Comparison of ENCODE assay signal across 24 mouse cellular contexts in genomic region chr2:148107607-148108115, GRCm38 (mm10).
"Had no signal": no experiment of that assay in that cellular context is flagged by ENCODE, and none has a peak within 500 bp of the region (broad histone marks: within the 10 kb centered on the region; RNA-seq: fewer than 3 reads in every experiment).

No protein-coding gene starts in this region.

- H3K9me3 ChIP-seq: heart, embryonic 13.5 days; heart, embryonic 15.5 days; hindbrain, embryonic 13.5 days; hindbrain, embryonic 15.5 days; kidney, embryonic 15.5 days had no signal

- ATAC-seq: forebrain, embryonic 16.5 days; hindbrain, postnatal 0 days; intestine, embryonic 16.5 days had no signal

- H3K4me2 ChIP-seq: heart, embryonic 11.5 days; heart, embryonic 13.5 days; heart, embryonic 15.5 days; hindbrain, embryonic 13.5 days; hindbrain, embryonic 15.5 days; kidney, embryonic 15.5 days had no signal

- H3K4me3 ChIP-seq: gastrocnemius, adult 2 months; heart, embryonic 13.5 days; heart, embryonic 15.5 days; hindbrain, embryonic 13.5 days; hindbrain, embryonic 15.5 days; kidney, embryonic 15.5 days had no signal

- H3K27ac ChIP-seq: gastrocnemius, adult 2 months; heart, embryonic 13.5 days; heart, embryonic 15.5 days; hindbrain, embryonic 13.5 days; hindbrain, embryonic 15.5 days; hindbrain, postnatal 0 days; kidney, embryonic 15.5 days; kidney, postnatal 0 days had no signal

- H3K9ac ChIP-seq: heart, embryonic 13.5 days; heart, embryonic 15.5 days; hindbrain, embryonic 13.5 days; hindbrain, embryonic 15.5 days; kidney, embryonic 15.5 days had no signal

- DNase-seq: gastrocnemius, adult 2 months; gastrocnemius, postnatal 10 days; gastrocnemius, postnatal 25 days; heart, adult 18-20 months; heart, postnatal 14 days; heart, postnatal 36 days; kidney, adult 11 months; kidney, adult 2 months; kidney, adult 9 months; kidney, postnatal 14 days; kidney, postnatal 36 days; layer of hippocampus, adult 9-11 months; layer of hippocampus, postnatal 36 days; left cerebral cortex, postnatal 4 days had no signal

- H3K36me3 ChIP-seq: heart, embryonic 13.5 days; heart, embryonic 15.5 days; hindbrain, embryonic 13.5 days; hindbrain, embryonic 15.5 days; kidney, embryonic 15.5 days had no signal

- H3K27me3 ChIP-seq: heart, embryonic 13.5 days; heart, embryonic 15.5 days; hindbrain, embryonic 13.5 days; hindbrain, embryonic 15.5 days; kidney, embryonic 15.5 days had no signal

- H3K4me1 ChIP-seq: heart, embryonic 13.5 days; heart, embryonic 15.5 days; hindbrain, embryonic 13.5 days; hindbrain, embryonic 15.5 days; kidney, embryonic 15.5 days had no signal
